In the genomic region with DNA sequence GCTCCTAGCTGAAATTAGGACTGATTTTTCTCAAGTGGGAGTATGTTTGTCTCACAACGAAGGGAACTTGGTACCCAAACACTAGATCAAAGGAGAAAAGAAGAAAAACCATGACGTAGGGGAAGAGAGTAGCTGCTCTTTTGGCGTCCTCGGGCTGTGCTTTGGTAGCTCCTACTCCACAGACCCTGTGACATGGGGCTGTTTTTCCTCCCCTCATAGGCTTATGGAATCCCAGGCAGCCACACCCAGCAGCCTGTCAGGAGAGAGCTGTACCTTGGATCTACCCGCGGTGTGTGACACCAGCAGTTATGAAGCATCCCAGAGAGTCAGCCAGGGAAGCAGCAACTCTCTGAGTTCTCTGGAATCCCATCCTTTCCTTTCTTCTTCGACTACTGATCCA, we compare ENCODE assay signal across 16 mouse cellular contexts. TPM values are rescaled to one million over a fixed set of nuclear protein-coding genes. Genes with fewer than 3 reads are reported as not detected.
DNase-seq lines count a peak whose midpoint lies in the region; ATAC-seq lines count a peak whose summit lies in the region.
"Had no signal": no experiment of that assay in that cellular context is flagged by ENCODE, and none has a peak within 500 bp of the region (broad histone marks: within the 10 kb centered on the region; RNA-seq: fewer than 3 reads in every experiment).

No protein-coding gene starts in this region.

- DNase-seq in heart, embryonic 10.5 days (ENCODE audit: low spot score) = no peak
- DNase-seq in CD8-positive naive resting alpha-beta T cell, adult 2 months (ENCODE audit: low read depth in 2 of 2, low spot score in 2 of 2) = peak; percentile 9 to 19
- DNase-seq in ES-CJ7 (ENCODE audit: low read depth, low spot score) = peak; percentile 51
- DNase-seq in liver, embryonic 13.5 days = no peak
- no peak for DNase-seq in frontal cortex, adult 2 months (ENCODE audit: extremely low spot score in 1 of 2, low spot score in 1 of 2)
- no peak for DNase-seq in cerebellum, adult 11 months
- no peak for DNase-seq in frontal cortex, postnatal 36 days (ENCODE audit: low spot score in 2 of 2)
- DNase-seq: cerebellum, adult 8-10 months; embryo, embryonic 11 days; gastrocnemius, postnatal 36 days; lung, embryonic 14.5 days; thymus, postnatal 14 days had no signal

- H3K9me3 ChIP-seq in heart, embryonic 13.5 days = no peaks in the 10 kb centered on the region
- no peaks in the 10 kb centered on the region for H3K9me3 ChIP-seq in heart, embryonic 10.5 days
- no peaks in the 10 kb centered on the region for H3K9me3 ChIP-seq in liver, embryonic 13.5 days (replicated peaks)
- H3K9me3 ChIP-seq: forebrain, embryonic 15.5 days; intestine, embryonic 15.5 days had no signal

- H3K27ac ChIP-seq in heart, embryonic 13.5 days (replicated peaks) = peak overlapping the region; percentile 50
- H3K27ac ChIP-seq in heart, embryonic 10.5 days = no peak overlapping the region; the same call in 1 of the 2 replicates
- H3K27ac ChIP-seq in liver, embryonic 13.5 days = peak overlapping the region; percentile 78
- H3K27ac ChIP-seq: forebrain, embryonic 15.5 days; intestine, embryonic 15.5 days; kidney, postnatal 0 days had no signal

- peak overlapping the region; percentile 12; the same call in 1 of the 2 replicates for H3K9ac ChIP-seq in heart, embryonic 13.5 days
- peak overlapping the region; percentile 51 for H3K9ac ChIP-seq in liver, embryonic 13.5 days
- H3K9ac ChIP-seq: forebrain, embryonic 15.5 days; intestine, embryonic 15.5 days; lung, embryonic 14.5 days had no signal

- ATAC-seq in heart, embryonic 13.5 days (ENCODE audit: extremely low read depth, insufficient number of reproducible peaks, low FRiP score, low TSS enrichment) = no peak
- ATAC-seq in liver, embryonic 13.5 days (ENCODE audit: low read depth) = no peak
- ATAC-seq: forebrain, embryonic 15.5 days; intestine, embryonic 15.5 days had no signal

- H3K4me1 ChIP-seq in heart, embryonic 13.5 days = peaks cover 53% of the 10 kb centered on the region
- peaks cover 32% of the 10 kb centered on the region for H3K4me1 ChIP-seq in heart, embryonic 10.5 days
- H3K4me1 ChIP-seq in liver, embryonic 13.5 days (replicated peaks) = peaks cover 89% of the 10 kb centered on the region

- peaks cover 17% of the 10 kb centered on the region for H3K36me3 ChIP-seq in heart, embryonic 13.5 days
- 0 out of 2 replicates have a peak, but pooled peaks cover 9% of the 10 kb centered on the region for H3K36me3 ChIP-seq in heart, embryonic 10.5 days
- peaks cover 4% of the 10 kb centered on the region; the same call in 1 of the 2 replicates for H3K36me3 ChIP-seq in liver, embryonic 13.5 days
- H3K36me3 ChIP-seq: intestine, embryonic 15.5 days had no signal

- H3K27me3 ChIP-seq in heart, embryonic 13.5 days (replicated peaks) = no peaks in the 10 kb centered on the region
- no peaks in the 10 kb centered on the region for H3K27me3 ChIP-seq in heart, embryonic 10.5 days (ENCODE audit: insufficient read depth, poor library complexity, severe bottlenecking)
- H3K27me3 ChIP-seq in liver, embryonic 13.5 days = no peaks in the 10 kb centered on the region
- H3K27me3 ChIP-seq: forebrain, embryonic 15.5 days; intestine, embryonic 15.5 days had no signal

- H3K4me3 ChIP-seq in heart, embryonic 13.5 days = peak overlapping the region; percentile 7; the same call in 1 of the 2 replicates
- no peak overlapping the region for H3K4me3 ChIP-seq in heart, embryonic 10.5 days
- no peak overlapping the region for H3K4me3 ChIP-seq in liver, embryonic 13.5 days (replicated peaks)
- H3K4me3 ChIP-seq: forebrain, embryonic 15.5 days; intestine, embryonic 15.5 days had no signal

- peak overlapping the region; percentile 30 for H3K4me2 ChIP-seq in heart, embryonic 13.5 days
- H3K4me2 ChIP-seq in liver, embryonic 13.5 days = peak overlapping the region; percentile 3; the same call in 1 of the 2 replicates
- H3K4me2 ChIP-seq: forebrain, embryonic 15.5 days; intestine, embryonic 15.5 days; lung, embryonic 14.5 days had no signal

- WGBS in heart, embryonic 13.5 days = 42% methylated on average over 7 of the region's 7 CpGs
- 47% methylated on average over 7 of the region's 7 CpGs for WGBS in heart, embryonic 10.5 days
- WGBS in liver, embryonic 13.5 days (ENCODE audit: insufficient replicate concordance) = 62% methylated on average over 7 of the region's 7 CpGs

RNA-seq across cellular contexts. Expression of a gene that starts 5.0 kb away (rescaled TPM):
- 13.4 and 14.9 TPM in 2 replicates for polyA plus RNA-seq in heart, embryonic 13.5 days (2015; fragmentation: Nextera tagmentation; extraction: Ambion mirVana)
- polyA plus RNA-seq in heart, embryonic 10.5 days (2016; fragmentation: Nextera tagmentation; extraction: Ambion mirVana) = 14.2 and 15.9 TPM in 2 replicates
- polyA plus RNA-seq in liver, embryonic 13.5 days (2015; fragmentation: Nextera tagmentation; extraction: Ambion mirVana) = 11.1 and 12.1 TPM in 2 replicates
- polyA plus RNA-seq in frontal cortex, adult 2 months (2012; rRNA removed) = 20.7 and 21.4 TPM in 2 replicates

Comparison
In these comparisons a context has a peak if more than half of its experiments do, and no peak if none do; other contexts are left out.
1. DNase-seq: peak in CD8-positive naive resting alpha-beta T cell, adult 2 months (2 of 2) and ES-CJ7 (single experiment); none in heart, embryonic 10.5 days (single experiment), liver, embryonic 13.5 days (single experiment), frontal cortex, adult 2 months (0 of 2), cerebellum, adult 11 months (single experiment) and frontal cortex, postnatal 36 days (0 of 2).